Mouse (Mus musculus) forebrain, postnatal 0 days (tissue): Measurements from ENCODE around the gene Mpp3. TPM values are rescaled to one million over a fixed set of nuclear protein-coding genes. Genes with fewer than 3 reads are reported as not detected.
"Not testable (repeated sequence)": the region's sequence is repeated elsewhere in the genome, so short reads cannot be mapped to it uniquely, and the experiment has no call there.

Experiments used
- ATAC-seq: fragments of 200-750 bp; cut with Nextera tagmentation; 2 replicates; pipeline ENCODE4 v1.8.0; 2017; ENCODE audit warnings: mild to moderate bottlenecking, moderate library complexity
- DNase-seq: peaks from one replicate; pipeline ENCODE4 v3.0.0-alpha.2; 2015
- H3K27ac ChIP-seq: fragments of 300-500 bp; sonication (generic); 2 replicates; pipeline ENCODE4 v1.5.1; 2014; ENCODE audit warnings: low read depth, mild to moderate bottlenecking, antibody characterized with exemption, low read length, moderate library complexity, mixed read lengths
- H3K27me3 ChIP-seq: fragments of 300-500 bp; sonication (generic); 2 replicates; pipeline ENCODE4 v1.6.1; 2014; ENCODE audit warnings: mild to moderate bottlenecking, low read length, mixed read lengths; ENCODE audit not compliant: insufficient read depth
- H3K36me3 ChIP-seq: fragments of 300-500 bp; sonication (generic); 2 replicates; pipeline ENCODE4 v1.6.1; 2014; ENCODE audit warnings: mild to moderate bottlenecking, moderate library complexity; ENCODE audit not compliant: insufficient read depth
- H3K4me1 ChIP-seq: fragments of 300-500 bp; sonication (generic); 2 replicates; pipeline ENCODE4 v1.6.1; 2014; ENCODE audit warnings: antibody characterized with exemption; ENCODE audit not compliant: insufficient read depth
- H3K4me2 ChIP-seq: fragments of 300-500 bp; sonication (generic); 2 replicates; pipeline ENCODE4 v1.6.1; 2014; ENCODE audit warnings: low read depth, mild to moderate bottlenecking, moderate library complexity
- H3K4me3 ChIP-seq: fragments of 300-500 bp; sonication (generic); 2 replicates; pipeline ENCODE4 v1.5.1; 2014; ENCODE audit warnings: low read depth, low read length, mixed read lengths
- H3K9ac ChIP-seq: fragments of 300-500 bp; sonication (generic); 2 replicates; pipeline ENCODE4 v1.6.1; 2014; ENCODE audit warnings: mild to moderate bottlenecking
- H3K9me3 ChIP-seq: fragments of 300-500 bp; sonication (generic); 2 replicates; pipeline ENCODE4 v1.6.1; 2016; ENCODE audit warnings: low read length
- CTCF ChIP-seq: sonication (generic); IDR thresholded peaks from 2 replicates; pipeline ENCODE4 v1.5.1; 2016; ENCODE audit warnings: antibody characterized with exemption, control low read depth, low read depth
- WGBS: fragments of 180-500 bp; shearing (Covaris S2); extraction: QIAGEN DNeasy Blood & Tissue Kit; methylation state at CpG from one replicate; pipeline ENCODE4 v1.1.7; 2014; 5-methylcytosine and 5-hydroxymethylcytosine counted together
- polyA plus RNA-seq: library from polyadenylated mRNA; unstranded; fragments of >200 nt; fragmentation: Nextera tagmentation; extraction: Ambion mirVana; gene quantifications from 2 replicates; pipeline ENCODE4 v1.2.1, GENCODE M21; 2015
- total RNA-seq: library from RNA; depleted of rRNA; stranded (reverse); fragments of >200 nt; gene quantifications from 2 replicates; pipeline ENCODE4 v1.2.3, GENCODE M21; 2014

The Mpp3 gene
- total and polyA plus RNA-seq, 2 experiments from 2014 or later: 46.4 to 56.6 TPM

GRCm38 (mm10) chr11:101990244-101990643 lies 38.0 kb downstream of the Mpp3 start:
- Histone ChIP-seq H3K4me3 (no peak overlapping the region), H3K36me3 (no peaks in the 10 kb centered on the region), H3K9me3 (no peaks in the 10 kb centered on the region), H3K4me1 (peaks cover 5% of the 10 kb centered on the region; the same call in 1 of the 2 replicates), H3K4me2 (no peak overlapping the region), H3K9ac (no peak overlapping the region), H3K27me3 (no peaks in the 10 kb centered on the region), H3K27ac (no peak overlapping the region)
- WGBS: 88% methylated on average over 3 of the region's 3 CpGs
- TF ChIP-seq CTCF: no peak
- ATAC-seq (no peak), DNase-seq (no peak)

DNA sequence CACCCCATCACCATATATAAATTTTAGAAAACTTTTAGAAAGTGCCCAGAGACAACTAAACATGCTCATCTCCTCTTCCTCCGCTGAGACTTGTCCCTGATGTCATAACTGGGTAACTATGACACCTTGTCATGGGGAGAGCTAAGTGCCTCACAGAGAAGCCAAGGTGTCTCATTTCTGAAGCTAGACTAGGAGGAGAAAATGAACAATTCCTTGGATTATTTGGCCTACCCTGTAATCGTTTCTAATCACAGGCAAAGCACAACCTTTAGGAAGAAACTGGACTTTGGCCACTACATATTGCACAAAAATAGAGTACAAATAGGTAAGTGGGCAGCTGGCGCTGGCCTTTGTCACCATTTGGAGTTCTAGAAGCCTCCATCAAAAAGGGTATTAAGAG lies 41.3 kb downstream of the Mpp3 start, which contains the start of gene Dusp3:
TSS of gene Dusp3 (minus strand) at position 101 of the 400 bp plus-strand sequence.
- Histone ChIP-seq H3K27me3 (no peaks in the 10 kb centered on the region), H3K9ac (no peak within 1 kb of the TSS), H3K9me3 (no peaks in the 10 kb centered on the region), H3K4me3 (no peak within 1 kb of the TSS), H3K4me2 (no peak within 1 kb of the TSS), H3K36me3 (no peaks in the 10 kb centered on the region), H3K27ac (no peak within 1 kb of the TSS), H3K4me1 (peaks cover 10% of the 10 kb centered on the region)
- ATAC-seq (no peak), DNase-seq (no peak)
- WGBS: 59% methylated on average over 3 of the region's 3 CpGs
- no peak for TF ChIP-seq CTCF

DNA sequence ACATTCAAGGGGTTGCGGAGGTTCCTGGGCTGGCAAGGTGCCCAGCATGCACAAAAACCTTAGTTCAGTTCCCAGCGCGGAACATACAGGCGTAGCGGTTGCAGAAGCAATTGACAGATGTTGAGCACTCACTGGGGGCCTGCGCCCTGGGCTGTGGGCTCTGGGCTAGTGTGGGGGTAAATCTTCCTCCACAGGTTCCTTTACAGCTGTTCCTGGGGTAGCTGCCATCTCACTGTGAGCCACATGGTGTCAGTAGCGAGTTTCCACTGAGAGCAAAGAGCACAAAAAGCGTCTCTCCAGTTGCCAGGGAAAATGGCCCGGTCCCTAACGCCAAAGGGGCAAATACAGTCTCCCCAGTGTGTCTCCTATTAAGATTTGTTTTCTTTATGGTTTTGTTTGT lies 42.3 kb downstream of the Mpp3 start:
- TF ChIP-seq CTCF: peak; percentile 94
- H3K4me1 ChIP-seq: peaks cover 10% of the 10 kb centered on the region
- H3K4me3 ChIP-seq: no peak overlapping the region
- no peak overlapping the region for H3K9ac ChIP-seq
- no peak overlapping the region for H3K27ac ChIP-seq
- peaks cover 5% of the 10 kb centered on the region; the same call in 1 of the 2 replicates for H3K36me3 ChIP-seq
- no peak overlapping the region for H3K4me2 ChIP-seq
- ATAC-seq (peak; percentile 34; the same call in 1 of the 2 replicates), DNase-seq (peak; percentile 91)
- no peaks in the 10 kb centered on the region for H3K9me3 ChIP-seq
- WGBS: 5% methylated on average over 10 of the region's 10 CpGs
- no peaks in the 10 kb centered on the region for H3K27me3 ChIP-seq

DNA sequence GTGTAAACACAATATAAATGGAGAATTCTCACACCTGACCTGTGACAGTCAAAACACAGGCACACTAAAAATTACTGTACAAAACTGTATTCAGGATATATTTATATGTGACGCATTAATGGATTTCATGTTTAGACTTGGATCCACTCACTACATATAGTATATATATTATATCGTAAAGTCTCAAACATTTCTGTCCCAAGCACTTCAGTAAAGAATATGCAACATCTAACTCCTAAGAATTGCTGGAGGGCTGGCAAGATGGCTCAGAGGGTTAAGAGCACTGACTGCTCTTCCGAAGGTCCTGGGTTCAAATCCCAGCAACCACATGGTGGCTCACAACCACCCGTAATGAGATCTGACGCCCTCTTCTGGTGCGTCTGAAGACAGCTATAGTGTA lies 42.8 kb downstream of the Mpp3 start:
- H3K4me2 ChIP-seq, H3K9ac ChIP-seq, H3K27ac ChIP-seq, H3K4me3 ChIP-seq, H3K9me3 ChIP-seq, H3K4me1 ChIP-seq, ATAC-seq, DNase-seq, H3K27me3 ChIP-seq: not testable (repeated sequence)
- 67% methylated on average over 6 of the region's 6 CpGs for WGBS
- H3K36me3 ChIP-seq: peaks cover 10% of the 10 kb centered on the region; the same call in 1 of the 2 replicates

GRCm38 (mm10) chr11:101984054-101985025 lies 43.9 kb downstream of the Mpp3 start, which contains the start of gene Cfap97d1:
Gene Cfap97d1 (plus strand): TSS chr11:101984279.
- 0 out of 2 replicates have a peak, but pooled peaks have one; percentile 4 for TF ChIP-seq CTCF

DNA sequence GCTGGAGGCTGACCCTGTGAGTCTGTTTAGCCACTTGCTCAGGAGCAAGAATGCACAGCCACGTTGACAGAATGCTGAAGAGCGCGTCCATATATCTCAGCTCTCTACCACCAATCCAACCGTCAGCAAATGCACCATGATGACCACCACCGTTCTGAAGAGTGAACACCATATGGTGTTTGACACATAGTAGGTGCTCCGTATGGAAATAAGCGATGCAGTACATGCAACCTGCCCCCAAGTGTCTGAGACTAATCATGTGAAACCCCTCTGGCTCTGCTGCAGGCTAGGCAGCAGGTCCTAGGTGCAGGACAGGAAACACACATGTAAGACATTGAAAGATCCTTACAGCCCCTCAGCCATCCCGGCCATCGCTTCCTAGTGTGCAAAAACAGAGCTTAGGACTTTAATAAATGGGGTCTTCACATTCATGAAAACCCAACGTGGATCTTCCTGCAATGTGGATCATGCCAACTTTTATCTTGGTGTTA lies 44.8 kb downstream of the Mpp3 start:
- peaks cover 25% of the 10 kb centered on the region; the same call in 1 of the 2 replicates for H3K36me3 ChIP-seq
- peak overlapping the region; percentile 55; the same call in 1 of the 2 replicates for H3K4me3 ChIP-seq
- ATAC-seq (no peak), DNase-seq (no peak)
- H3K9ac ChIP-seq: 0 out of 2 replicates have a peak overlapping the region, but pooled peaks have one; percentile 81
- no peaks in the 10 kb centered on the region for H3K9me3 ChIP-seq
- 78% methylated on average over 10 of the region's 10 CpGs for WGBS
- H3K4me2 ChIP-seq: peak overlapping the region; percentile 99
- no peaks in the 10 kb centered on the region for H3K27me3 ChIP-seq
- no peak overlapping the region for H3K27ac ChIP-seq
- no peak for TF ChIP-seq CTCF
- H3K4me1 ChIP-seq: peaks cover 10% of the 10 kb centered on the region

More at GRCm38 (mm10) chr11:101984054-101985025, 43.9 kb downstream of the Mpp3 start, which contains the start of gene Cfap97d1:
- Histone ChIP-seq H3K27me3 (no peaks in the 10 kb centered on the region), H3K9ac (peak within 1 kb of the TSS; percentile 81), H3K4me1 (peaks cover 10% of the 10 kb centered on the region), H3K4me2 (peak within 1 kb of the TSS; percentile 99), H3K36me3 (peaks cover 21% of the 10 kb centered on the region; the same call in 1 of the 2 replicates), H3K27ac (peak within 1 kb of the TSS; percentile 83), H3K9me3 (no peaks in the 10 kb centered on the region), H3K4me3 (peak within 1 kb of the TSS; percentile 55)
- DNase-seq (peak; percentile 96), ATAC-seq (peak; percentile 82)
- WGBS: under 1% methylated on average over 70 of the region's 71 CpGs

DNA sequence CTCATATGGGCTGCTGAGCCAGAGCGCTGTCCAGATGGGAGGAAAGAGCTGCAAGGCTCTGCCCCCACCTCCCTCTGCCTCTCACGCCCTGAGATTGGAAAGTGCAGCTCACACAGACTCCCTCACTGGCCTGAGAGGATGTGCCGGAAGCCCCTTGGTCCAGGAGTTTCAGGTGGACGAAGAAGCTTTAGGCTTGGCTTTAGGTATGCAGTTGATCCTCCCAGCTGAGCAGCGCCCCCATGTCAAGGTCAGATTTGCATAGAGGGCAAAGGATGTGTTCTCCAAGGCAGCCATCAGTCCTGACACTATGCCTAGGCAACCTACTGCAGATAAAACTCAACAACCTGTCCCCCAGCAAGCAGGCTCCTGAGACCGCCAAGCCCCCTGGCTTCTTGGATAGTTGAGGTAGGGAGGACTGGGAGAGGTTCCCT lies 45.3 kb downstream of the Mpp3 start:
- Histone ChIP-seq H3K4me1 (peaks cover 10% of the 10 kb centered on the region), H3K36me3 (peaks cover 27% of the 10 kb centered on the region; the same call in 1 of the 2 replicates), H3K9ac (no peak overlapping the region), H3K4me2 (peak overlapping the region; percentile 99; the same call in 1 of the 2 replicates), H3K4me3 (no peak overlapping the region), H3K9me3 (no peaks in the 10 kb centered on the region), H3K27ac (no peak overlapping the region), H3K27me3 (no peaks in the 10 kb centered on the region)
- no peak for TF ChIP-seq CTCF
- DNase-seq (no peak), ATAC-seq (no peak)
- 61% methylated on average over 6 of the region's 6 CpGs for WGBS
